Mouse (Mus musculus): ENCODE results near the gene 2510002D24Rik. TPM values are rescaled to one million over a fixed set of nuclear protein-coding genes. Genes with fewer than 3 reads are reported as not detected.

2510002D24Rik gene
- 37.6 to 51.1 TPM (median 40.1 TPM) in 4 replicates for total RNA-seq (2023; ENCODE audit: inconsistent age)

GRCm38 (mm10) chr16:18836468-18837208 lies at the start of gene 2510002D24Rik, which contains the start of gene Gm28539:
TSS of gene 2510002D24Rik (plus strand) at chr16:18836578.
TSS of gene Gm28539 (plus strand) at chr16:18836584.

GRCm38 (mm10) chr16:18811468-18812384 lies 24.7 kb upstream of the 2510002D24Rik start, which contains the start of the genes Ufd1 and Cdc45:
TSS of gene Ufd1 (plus strand) at chr16:18811779.
TSS of gene Cdc45 (minus strand) at chr16:18811987.

GRCm38 (mm10) chr16:18876442-18877308 lies 40.3 kb downstream of the 2510002D24Rik start, which contains the start of the genes Mrpl40 and Hira:
TSS of gene Mrpl40 (minus strand) at chr16:18876862.
TSS of gene Hira (plus strand) at chr16:18877037.

Other genes starting within 250 kb of the 2510002D24Rik start
- gene Tbx1, start 245.9 kb upstream of the 2510002D24Rik start, total RNA-seq (2023; ENCODE audit: inconsistent age): not detected in 4 replicates
- gene Gp1bb, start 214.2 kb upstream of the 2510002D24Rik start, total RNA-seq (2023; ENCODE audit: inconsistent age): not detected in 4 replicates
- gene Gm49601, start 210.2 kb upstream of the 2510002D24Rik start, total RNA-seq (2023; ENCODE audit: inconsistent age): 0.26 TPM in 1 of 4 replicates, not detected in the others
- gene Sept5, start 206.6 kb upstream of the 2510002D24Rik start, total RNA-seq (2023; ENCODE audit: inconsistent age): not detected in 4 replicates
- not detected in 4 replicates for gene Cldn5, start 59.7 kb upstream of the 2510002D24Rik start, total RNA-seq (2023; ENCODE audit: inconsistent age)
- 89.9 to 110 TPM (median 101 TPM) in 4 replicates for gene Ufd1, start 24.8 kb upstream of the 2510002D24Rik start, total RNA-seq (2023; ENCODE audit: inconsistent age)
- gene Cdc45, start 24.6 kb upstream of the 2510002D24Rik start, total RNA-seq (2023; ENCODE audit: inconsistent age): 3.0 to 5.0 TPM (median 4.2 TPM) in 4 replicates
- 1.4 to 10.6 TPM (median 4.7 TPM) in 3 of 4 replicates, not detected in the other for gene Gm28539, start within 50 bp of the 2510002D24Rik start, total RNA-seq (2023; ENCODE audit: inconsistent age)
- 31.2 to 36.1 TPM (median 34.7 TPM) in 4 replicates for gene Mrpl40, start 40.3 kb downstream of the 2510002D24Rik start, total RNA-seq (2023; ENCODE audit: inconsistent age)
- 69.5 to 78.8 TPM (median 73.5 TPM) in 4 replicates for gene Hira, start 40.5 kb downstream of the 2510002D24Rik start, total RNA-seq (2023; ENCODE audit: inconsistent age)